Mouse (Mus musculus): ENCODE measurements at regions not wholly inside any gene's neighbourhood (a gene's known extent, or its start where the extent isn't known, plus 50 kb on each side); places are given as distances from the start of the nearest gene placed in this dataset.

GRCm38 (mm10) chr13:35469361-35470198, 190.1 kb upstream of the Cdyl start:
- peak; percentile 16 to 31 for DNase-seq (ENCODE audit: low spot score in 2 of 2)

DNA sequence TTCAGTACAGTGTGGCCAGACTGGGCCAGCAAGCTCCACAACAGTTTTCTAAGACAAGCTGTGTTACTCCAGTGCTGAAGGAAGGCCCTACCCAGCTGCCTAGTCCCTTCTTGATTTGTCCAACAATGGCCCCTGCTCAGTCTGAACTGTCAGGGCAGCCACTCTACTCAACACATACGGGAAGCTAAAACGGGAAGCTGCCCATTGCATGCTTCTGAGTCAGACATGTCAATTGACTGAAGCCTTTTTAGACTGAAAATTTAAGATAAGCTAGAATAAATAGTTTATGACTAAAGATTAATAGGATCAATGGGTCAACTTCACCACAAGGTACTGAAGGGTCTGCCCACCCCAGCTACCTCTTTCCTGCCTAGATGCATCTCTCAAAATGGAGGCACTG, 181.4 kb upstream of the Cdyl start:
- DNase-seq (ENCODE audit: low spot score in 2 of 2): no peak

DNA sequence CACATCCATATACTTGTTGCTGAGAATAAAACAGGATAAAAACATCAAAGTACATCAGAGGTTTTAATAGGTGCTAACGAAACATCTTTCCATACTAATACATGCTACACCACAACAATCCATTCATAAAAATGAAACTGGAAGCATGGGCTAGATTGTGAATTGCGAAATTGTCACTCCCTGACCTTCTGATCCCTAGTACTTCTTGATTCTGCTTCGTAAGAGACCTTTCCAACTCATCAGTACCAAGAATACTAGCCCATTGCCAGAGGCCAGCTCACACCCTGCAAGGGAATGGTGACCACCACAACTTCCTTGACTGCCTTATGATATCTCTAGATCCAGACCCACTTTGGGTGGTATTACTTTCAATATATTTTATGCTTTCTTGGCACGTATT, 177.3 kb upstream of the Cdyl start:
- DNase-seq (ENCODE audit: low spot score in 2 of 2): no peak

GRCm38 (mm10) chr13:35486125-35486524, 173.5 kb upstream of the Cdyl start:
- no peak for DNase-seq (ENCODE audit: low spot score in 2 of 2)

GRCm38 (mm10) chr13:35499776-35500175, 159.9 kb upstream of the Cdyl start:
- no peak for DNase-seq (ENCODE audit: low spot score in 2 of 2)

DNA sequence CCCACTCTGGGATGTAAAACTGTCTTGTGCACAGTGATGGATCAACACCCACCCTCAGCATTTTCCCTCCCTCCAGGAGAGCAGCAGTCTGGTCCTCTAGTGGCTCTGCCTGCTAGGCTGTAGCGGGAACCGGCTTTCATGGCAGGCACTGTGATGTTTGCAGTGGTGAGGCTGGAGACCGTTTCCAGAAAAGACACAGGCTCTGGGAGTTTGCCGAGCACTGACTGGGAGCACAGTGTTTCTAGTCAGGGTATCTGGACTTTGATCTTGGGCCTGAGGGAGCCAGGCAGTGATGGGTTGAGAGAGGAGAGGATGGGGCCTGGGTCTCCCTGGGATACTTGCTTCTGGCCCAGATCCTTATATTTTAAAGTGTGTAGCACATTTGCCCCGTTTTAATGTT, 158.7 kb upstream of the Cdyl start:
- DNase-seq (ENCODE audit: low spot score in 2 of 2): peak in 1 of 2 experiments; percentile 10

GRCm38 (mm10) chr13:35501351-35502146, 158.1 kb upstream of the Cdyl start:
- peak; percentile 52 to 55 for DNase-seq (ENCODE audit: low spot score in 2 of 2)

GRCm38 (mm10) chr13:35502147-35502522, 157.5 kb upstream of the Cdyl start:
- peak; percentile 27 to 37 for DNase-seq (ENCODE audit: low spot score in 2 of 2)

DNA sequence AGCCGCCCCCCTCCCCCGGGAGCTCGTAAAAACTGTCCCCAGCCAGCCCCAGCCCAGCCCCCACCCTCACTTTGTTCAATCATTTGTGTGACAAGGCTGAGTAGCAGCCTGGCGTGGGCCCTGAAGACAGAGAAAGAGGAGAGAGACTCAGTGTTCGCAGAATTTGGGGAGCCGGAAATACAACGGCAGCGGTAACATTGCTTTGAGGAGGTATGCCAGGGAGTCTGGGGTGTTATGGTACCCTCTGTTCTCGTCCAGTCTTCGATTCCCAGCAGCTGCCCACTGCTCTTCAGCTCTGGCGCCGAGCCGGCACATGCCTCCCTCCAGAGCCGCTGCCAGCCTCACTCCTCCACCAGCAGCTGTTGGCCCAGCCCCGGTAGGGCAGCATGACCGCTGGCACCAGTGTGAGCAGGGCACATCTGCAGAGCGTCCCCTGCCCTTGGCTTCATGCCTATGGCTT, 156.2 kb upstream of the Cdyl start:
- DNase-seq (ENCODE audit: low spot score in 2 of 2): peak; percentile 45 to 70

- DNase-seq (ENCODE audit: low spot score in 2 of 2): no peak
These were observed 152.4 kb upstream of the Cdyl start for GRCm38 (mm10) chr13:35507195-35507594.

- DNase-seq (ENCODE audit: low spot score in 2 of 2): peak; percentile 9 to 10
These were observed 147.6 kb upstream of the Cdyl start for GRCm38 (mm10) chr13:35512029-35512507.

GRCm38 (mm10) chr13:35513120-35513519, 146.5 kb upstream of the Cdyl start:
- DNase-seq (ENCODE audit: low spot score in 2 of 2): peak; percentile 10 to 29

- no peak for DNase-seq (ENCODE audit: low spot score in 2 of 2)
These were observed 144.3 kb upstream of the Cdyl start for GRCm38 (mm10) chr13:35515291-35515690.

DNA sequence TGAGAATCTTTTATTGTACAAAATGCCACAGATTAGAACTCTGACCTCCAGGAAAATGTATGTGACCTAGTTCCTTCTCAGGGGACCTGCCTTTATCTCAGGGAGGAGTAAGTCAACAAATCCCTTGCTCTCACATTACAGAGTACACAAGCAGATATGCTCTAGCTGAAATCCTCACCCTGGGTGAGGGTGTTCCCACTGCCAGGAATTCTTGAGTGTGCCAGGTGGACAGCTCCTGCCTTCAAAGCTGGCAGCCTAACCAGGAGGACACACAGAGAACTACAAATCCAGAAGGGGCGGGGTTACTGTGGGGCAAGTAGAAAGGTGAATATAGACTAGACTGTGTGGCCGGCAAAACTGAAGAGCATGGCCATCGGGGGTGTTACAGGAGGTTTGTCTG, 141.9 kb upstream of the Cdyl start:
- no peak for DNase-seq (ENCODE audit: low spot score in 2 of 2)

GRCm38 (mm10) chr13:35522272-35522671, 137.4 kb upstream of the Cdyl start:
- DNase-seq (ENCODE audit: low spot score in 2 of 2): no peak

DNA sequence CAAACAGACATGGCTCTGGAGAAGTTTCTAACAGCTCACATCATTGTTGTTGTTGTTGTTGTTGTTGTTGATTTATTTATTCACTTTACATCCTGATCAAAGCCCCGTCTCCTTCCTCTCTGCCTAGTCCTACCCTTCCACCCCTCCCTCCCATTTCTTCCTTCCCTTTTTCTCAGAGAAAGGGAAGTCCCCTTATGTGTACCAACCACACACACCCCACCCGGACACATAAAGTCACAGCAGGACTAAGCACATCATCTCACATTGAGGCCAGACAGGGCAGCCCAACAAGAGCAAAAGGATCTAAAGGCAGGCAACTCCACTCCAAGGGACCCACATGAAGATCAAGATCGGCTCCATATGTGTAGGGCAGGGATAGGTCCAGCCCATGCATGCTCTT, 130.1 kb upstream of the Cdyl start:
- DNase-seq (ENCODE audit: low spot score in 2 of 2): no peak

DNA sequence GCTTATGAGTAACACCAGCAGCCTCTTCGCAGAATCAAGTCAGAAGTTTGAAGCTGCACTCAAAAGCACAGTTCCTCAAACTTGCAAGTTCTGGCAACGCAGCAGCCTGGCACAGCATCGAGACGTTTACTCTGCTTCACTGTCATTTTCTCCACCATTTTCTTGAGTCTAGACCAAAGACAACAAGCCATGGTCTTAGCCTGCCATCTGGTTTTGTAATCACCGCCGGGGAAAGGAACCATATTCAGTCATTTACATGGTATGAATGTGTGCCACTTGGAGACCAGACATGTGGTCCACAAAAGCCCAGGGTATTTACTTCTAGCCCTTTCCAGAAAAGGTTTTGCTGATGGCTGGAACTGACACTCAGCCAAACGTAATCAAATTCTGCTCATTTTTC, 122.5 kb upstream of the Cdyl start:
- DNase-seq (ENCODE audit: low spot score in 2 of 2): no peak

DNA sequence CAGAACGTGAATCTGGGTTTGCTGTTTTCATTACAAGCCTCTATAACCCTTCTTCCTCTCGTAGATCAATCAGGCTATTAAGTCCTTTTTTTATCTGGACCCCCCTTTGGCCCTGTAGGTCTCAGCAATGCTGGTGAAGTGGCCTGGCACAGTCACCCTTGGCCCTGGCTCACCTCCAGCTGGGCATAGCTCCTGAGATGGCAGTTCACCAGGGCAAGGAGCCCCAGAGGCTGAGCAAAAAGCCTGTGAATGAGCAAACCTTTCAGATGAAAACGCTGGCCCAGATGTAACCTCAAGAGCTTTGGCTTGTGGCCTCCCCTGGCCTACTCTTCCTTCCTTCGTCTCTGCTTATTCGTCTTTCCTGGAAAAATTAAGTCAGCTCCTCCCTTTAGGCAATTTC, 121.7 kb upstream of the Cdyl start:
- DNase-seq (ENCODE audit: low spot score in 2 of 2): peak in 1 of 2 experiments; percentile 23

- DNase-seq (ENCODE audit: low spot score in 2 of 2): no peak
These were observed 119.2 kb upstream of the Cdyl start for GRCm38 (mm10) chr13:35540433-35540832.

GRCm38 (mm10) chr13:35541053-35541452, 118.6 kb upstream of the Cdyl start:
- no peak for DNase-seq (ENCODE audit: low spot score in 2 of 2)

- no peak for DNase-seq (ENCODE audit: low spot score in 2 of 2)
These were observed 95.6 kb upstream of the Cdyl start for GRCm38 (mm10) chr13:35564006-35564405.

DNA sequence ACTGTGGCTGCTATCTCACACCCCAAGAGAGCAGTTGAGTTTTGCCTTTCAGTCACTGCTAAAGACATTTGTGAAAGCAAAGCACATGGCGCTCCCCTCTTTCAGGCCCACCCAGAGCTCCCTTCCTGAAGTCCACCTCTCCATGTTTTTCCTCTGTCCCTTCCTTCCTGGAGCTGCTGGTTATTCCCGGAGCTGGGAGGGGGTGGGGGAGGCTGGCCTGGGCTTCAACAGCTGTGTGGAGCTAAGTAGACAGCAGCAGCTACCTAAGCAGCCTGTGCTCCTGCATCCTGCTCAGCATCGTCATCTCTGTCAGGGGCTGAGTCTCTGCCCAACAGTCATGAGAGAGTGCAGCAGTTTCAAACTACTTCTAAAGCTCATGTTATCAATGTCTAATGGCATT, 78.0 kb upstream of the Cdyl start:
- no peak for DNase-seq (ENCODE audit: low spot score in 2 of 2)

DNA sequence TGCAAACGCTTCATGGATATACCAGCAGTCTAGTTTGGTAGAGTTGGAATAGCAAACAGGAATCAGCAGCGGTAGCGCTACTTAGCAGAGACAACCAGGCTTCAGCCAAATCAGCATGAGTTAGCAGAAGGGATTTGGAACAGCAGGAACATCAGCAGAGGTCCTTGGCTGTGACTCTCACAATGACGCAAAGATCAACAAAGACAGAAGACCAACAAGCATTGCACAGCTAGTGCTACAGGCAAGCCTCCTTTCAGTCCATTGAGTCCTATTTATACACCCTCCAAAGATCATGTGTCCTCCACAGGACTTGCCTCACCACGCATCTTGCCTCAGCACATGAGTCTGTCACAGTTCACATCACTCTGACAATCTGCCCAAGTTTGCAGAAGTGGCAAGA, 61.6 kb upstream of the Cdyl start:
- no peak for DNase-seq (ENCODE audit: low spot score in 2 of 2)

Measured in frontal cortex, postnatal 10 days (tissue).